Mouse (Mus musculus): Measurements from ENCODE around the gene 4930579F01Rik. TPM values are rescaled to one million over a fixed set of nuclear protein-coding genes. Genes with fewer than 3 reads are reported as not detected.
"Not testable (repeated sequence)": the region's sequence is repeated elsewhere in the genome, so short reads cannot be mapped to it uniquely, and the experiment has no call there.

The 4930579F01Rik gene
- polyA plus RNA-seq, 1 experiment = not detected

GRCm38 (mm10) chr3:138142052-138142732 is 51.4 kb downstream of the 4930579F01Rik start:
- H3K4me1 ChIP-seq (ENCODE audit: control insufficient read depth, insufficient read depth, low read length) = no peaks in the 10 kb centered on the region
- H3K4me3 ChIP-seq (replicated peaks; ENCODE audit: control insufficient read depth, low read depth, low read length) = no peak overlapping the region
- no peak for TF ChIP-seq CTCF (IDR thresholded peaks at IDR 0.05; ENCODE audit: control insufficient read depth, insufficient read depth, low read length)
- no peak overlapping the region for H3K27ac ChIP-seq (ENCODE audit: control insufficient read depth, insufficient read depth, low read depth, low read length, poor library complexity)
- WGBS = 65% methylated on average over 4 of the region's 4 CpGs

- Histone ChIP-seq H3K4me1 (ENCODE audit: control insufficient read depth, insufficient read depth, low read length) (no peaks in the 10 kb centered on the region), H3K4me3 (replicated peaks; ENCODE audit: control insufficient read depth, low read depth, low read length) (no peak overlapping the region), H3K27ac (ENCODE audit: control insufficient read depth, insufficient read depth, low read depth, low read length, poor library complexity) (no peak overlapping the region)
- TF ChIP-seq POLR2A (IDR thresholded peaks at IDR 0.05; ENCODE audit: borderline replicate concordance, control insufficient read depth, low read depth, low read length) (no peak), CTCF (IDR thresholded peaks at IDR 0.05; ENCODE audit: control insufficient read depth, insufficient read depth, low read length) (no peak)
- 68% methylated on average over 6 of the region's 6 CpGs for WGBS
Observed at GRCm38 (mm10) chr3:138139663-138140062, 54.0 kb downstream of the 4930579F01Rik start.

- 90% methylated on average over 13 of the region's 13 CpGs for WGBS
- H3K4me3 ChIP-seq (replicated peaks; ENCODE audit: control insufficient read depth, low read depth, low read length); H3K4me1 ChIP-seq (ENCODE audit: control insufficient read depth, insufficient read depth, low read length); H3K27ac ChIP-seq (ENCODE audit: control insufficient read depth, insufficient read depth, low read depth, low read length, poor library complexity): not testable (repeated sequence)
Observed at GRCm38 (mm10) chr3:138138146-138138545, 55.5 kb downstream of the 4930579F01Rik start.

GRCm38 (mm10) chr3:138134528-138134927 is 59.1 kb downstream of the 4930579F01Rik start:
- TF ChIP-seq CTCF (IDR thresholded peaks at IDR 0.05; ENCODE audit: control insufficient read depth, insufficient read depth, low read length) (no peak), POLR2A (IDR thresholded peaks at IDR 0.05; ENCODE audit: borderline replicate concordance, control insufficient read depth, low read depth, low read length) (no peak)
- H3K4me3 ChIP-seq (replicated peaks; ENCODE audit: control insufficient read depth, low read depth, low read length) = no peak overlapping the region
- H3K27ac ChIP-seq (ENCODE audit: control insufficient read depth, insufficient read depth, low read depth, low read length, poor library complexity) = no peak overlapping the region
- H3K4me1 ChIP-seq (ENCODE audit: control insufficient read depth, insufficient read depth, low read length) = no peaks in the 10 kb centered on the region
- WGBS = 24% methylated on average over 1 of the region's 1 CpGs

- Histone ChIP-seq H3K4me3 (replicated peaks; ENCODE audit: control insufficient read depth, low read depth, low read length) (no peak overlapping the region), H3K4me1 (ENCODE audit: control insufficient read depth, insufficient read depth, low read length) (no peaks in the 10 kb centered on the region), H3K27ac (ENCODE audit: control insufficient read depth, insufficient read depth, low read depth, low read length, poor library complexity) (no peak overlapping the region)
- WGBS = 30% methylated on average over 11 of the region's 11 CpGs
- TF ChIP-seq CTCF (IDR thresholded peaks at IDR 0.05; ENCODE audit: control insufficient read depth, insufficient read depth, low read length) (no peak), POLR2A (IDR thresholded peaks at IDR 0.05; ENCODE audit: borderline replicate concordance, control insufficient read depth, low read depth, low read length) (no peak)
Observed at GRCm38 (mm10) chr3:138133916-138134315, 59.7 kb downstream of the 4930579F01Rik start.

GRCm38 (mm10) chr3:138133463-138133862 is 60.2 kb downstream of the 4930579F01Rik start:
- H3K4me3 ChIP-seq (replicated peaks; ENCODE audit: control insufficient read depth, low read depth, low read length) = no peak overlapping the region
- H3K4me1 ChIP-seq (ENCODE audit: control insufficient read depth, insufficient read depth, low read length) = no peaks in the 10 kb centered on the region
- H3K27ac ChIP-seq (ENCODE audit: control insufficient read depth, insufficient read depth, low read depth, low read length, poor library complexity) = no peak overlapping the region
- 79% methylated on average over 8 of the region's 8 CpGs for WGBS
- TF ChIP-seq POLR2A (IDR thresholded peaks at IDR 0.05; ENCODE audit: borderline replicate concordance, control insufficient read depth, low read depth, low read length) = no peak
- TF ChIP-seq CTCF (IDR thresholded peaks at IDR 0.05; ENCODE audit: control insufficient read depth, insufficient read depth, low read length) = no peak

- no peak overlapping the region for H3K27ac ChIP-seq (ENCODE audit: control insufficient read depth, insufficient read depth, low read depth, low read length, poor library complexity)
- no peaks in the 10 kb centered on the region for H3K4me1 ChIP-seq (ENCODE audit: control insufficient read depth, insufficient read depth, low read length)
- 78% methylated on average over 9 of the region's 9 CpGs for WGBS
- no peak overlapping the region for H3K4me3 ChIP-seq (replicated peaks; ENCODE audit: control insufficient read depth, low read depth, low read length)
- no peak for TF ChIP-seq POLR2A (IDR thresholded peaks at IDR 0.05; ENCODE audit: borderline replicate concordance, control insufficient read depth, low read depth, low read length)
- no peak for TF ChIP-seq CTCF (IDR thresholded peaks at IDR 0.05; ENCODE audit: control insufficient read depth, insufficient read depth, low read length)
Observed at GRCm38 (mm10) chr3:138131168-138131567, 62.5 kb downstream of the 4930579F01Rik start.

- Histone ChIP-seq H3K4me1 (ENCODE audit: control insufficient read depth, insufficient read depth, low read length) (no peaks in the 10 kb centered on the region), H3K27ac (ENCODE audit: control insufficient read depth, insufficient read depth, low read depth, low read length, poor library complexity) (no peak overlapping the region), H3K4me3 (replicated peaks; ENCODE audit: control insufficient read depth, low read depth, low read length) (no peak overlapping the region)
- WGBS = 85% methylated on average over 1 of the region's 1 CpGs
- TF ChIP-seq POLR2A (IDR thresholded peaks at IDR 0.05; ENCODE audit: borderline replicate concordance, control insufficient read depth, low read depth, low read length) (no peak), CTCF (IDR thresholded peaks at IDR 0.05; ENCODE audit: control insufficient read depth, insufficient read depth, low read length) (no peak)
Observed at GRCm38 (mm10) chr3:138130692-138131091, 62.9 kb downstream of the 4930579F01Rik start.

GRCm38 (mm10) chr3:138129110-138129509 is 64.5 kb downstream of the 4930579F01Rik start:
- TF ChIP-seq POLR2A (IDR thresholded peaks at IDR 0.05; ENCODE audit: borderline replicate concordance, control insufficient read depth, low read depth, low read length) (no peak), CTCF (IDR thresholded peaks at IDR 0.05; ENCODE audit: control insufficient read depth, insufficient read depth, low read length) (no peak)
- H3K4me1 ChIP-seq (ENCODE audit: control insufficient read depth, insufficient read depth, low read length) = no peaks in the 10 kb centered on the region
- no peak overlapping the region for H3K4me3 ChIP-seq (replicated peaks; ENCODE audit: control insufficient read depth, low read depth, low read length)
- H3K27ac ChIP-seq (ENCODE audit: control insufficient read depth, insufficient read depth, low read depth, low read length, poor library complexity) = no peak overlapping the region
- 84% methylated on average over 6 of the region's 6 CpGs for WGBS

Data from bone marrow, adult 2 months (tissue).